Mouse (Mus musculus) testis, adult 2 months (tissue): ENCODE data around the gene Upb1. TPM values are rescaled to one million over a fixed set of nuclear protein-coding genes. Genes with fewer than 3 reads are reported as not detected.
A peak's percentile ranks its signal among the peaks of the same experiment; 100 is the strongest.
"Not testable (repeated sequence)": the region's sequence is repeated elsewhere in the genome, so short reads cannot be mapped to it uniquely, and the experiment has no call there.

Source experiments
- H3K27ac ChIP-seq: fragments of 200-500 bp; 2 replicates; pipeline ENCODE4 v1.5.1; 2012; ENCODE audit warnings: low read depth, low read length; ENCODE audit not compliant: control insufficient read depth, insufficient read depth
- H3K27me3 ChIP-seq: fragments of 200-500 bp; 2 replicates; pipeline ENCODE4 v1.6.1; 2012; ENCODE audit warnings: mild to moderate bottlenecking, low read length, moderate library complexity; ENCODE audit not compliant: control insufficient read depth, insufficient read depth
- H3K36me3 ChIP-seq: fragments of 200-500 bp; 2 replicates; pipeline ENCODE4 v1.6.1; 2012; ENCODE audit warnings: mild to moderate bottlenecking, low read length; ENCODE audit not compliant: control insufficient read depth, insufficient read depth
- H3K4me1 ChIP-seq: fragments of 200-500 bp; 2 replicates; pipeline ENCODE4 v1.6.1; 2012; ENCODE audit warnings: low read length; ENCODE audit not compliant: control insufficient read depth, insufficient read depth
- H3K4me3 ChIP-seq: fragments of 200-500 bp; 2 replicates; pipeline ENCODE4 v1.5.1; 2012; ENCODE audit warnings: low read depth, mild to moderate bottlenecking, low read length, moderate library complexity, mixed read lengths; ENCODE audit not compliant: control insufficient read depth
- CTCF ChIP-seq: fragments of 200-500 bp; IDR thresholded peaks from 2 replicates; pipeline ENCODE4 v1.5.1; 2012; ENCODE audit warnings: low read depth, mild to moderate bottlenecking, inconsistent platforms, low read length, moderate library complexity; ENCODE audit not compliant: control insufficient read depth, insufficient read depth, insufficient replicate concordance
- POLR2A ChIP-seq: fragments of 200-500 bp; IDR thresholded peaks from 2 replicates; pipeline ENCODE4 v1.6.1; 2012; ENCODE audit warnings: low read depth, mild to moderate bottlenecking, inconsistent platforms, low read length, moderate library complexity; ENCODE audit not compliant: control insufficient read depth
- polyA plus RNA-seq: library from polyadenylated mRNA; depleted of rRNA; stranded (reverse); fragments of >200 nt; gene quantifications from 2 replicates; pipeline ENCODE4 v1.2.3, GENCODE M21; 2012

The Upb1 gene
- polyA plus RNA-seq, 1 experiment, result 0.20 TPM

DNA sequence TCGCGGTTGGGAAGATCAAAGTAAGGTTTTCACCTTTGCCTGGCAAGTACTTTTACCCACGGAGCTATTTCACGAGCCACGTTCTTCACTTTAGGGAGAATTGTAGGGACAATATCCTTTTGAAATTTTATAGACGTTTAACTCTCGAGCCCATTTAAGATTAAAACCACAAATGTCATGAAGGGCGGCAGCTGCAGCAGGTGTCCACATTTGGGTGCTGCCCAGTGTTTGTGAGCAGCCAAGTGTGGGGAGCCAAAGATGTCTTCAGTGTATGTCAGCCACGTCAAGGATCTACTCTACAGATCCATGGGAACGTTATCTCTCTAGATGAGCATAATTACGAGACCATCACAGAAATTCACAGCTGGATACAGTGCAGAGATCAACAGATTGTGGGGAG, 46.6 kb downstream of the Upb1 start:
- peak overlapping the region; percentile 87 for H3K4me3 ChIP-seq
- H3K36me3 ChIP-seq, result no peaks in the 10 kb centered on the region
- TF ChIP-seq POLR2A, result no peak
- TF ChIP-seq CTCF, result no peak
- H3K4me1 ChIP-seq, result peaks cover 25% of the 10 kb centered on the region
- H3K27me3 ChIP-seq, result no peaks in the 10 kb centered on the region
- no peak overlapping the region for H3K27ac ChIP-seq

DNA sequence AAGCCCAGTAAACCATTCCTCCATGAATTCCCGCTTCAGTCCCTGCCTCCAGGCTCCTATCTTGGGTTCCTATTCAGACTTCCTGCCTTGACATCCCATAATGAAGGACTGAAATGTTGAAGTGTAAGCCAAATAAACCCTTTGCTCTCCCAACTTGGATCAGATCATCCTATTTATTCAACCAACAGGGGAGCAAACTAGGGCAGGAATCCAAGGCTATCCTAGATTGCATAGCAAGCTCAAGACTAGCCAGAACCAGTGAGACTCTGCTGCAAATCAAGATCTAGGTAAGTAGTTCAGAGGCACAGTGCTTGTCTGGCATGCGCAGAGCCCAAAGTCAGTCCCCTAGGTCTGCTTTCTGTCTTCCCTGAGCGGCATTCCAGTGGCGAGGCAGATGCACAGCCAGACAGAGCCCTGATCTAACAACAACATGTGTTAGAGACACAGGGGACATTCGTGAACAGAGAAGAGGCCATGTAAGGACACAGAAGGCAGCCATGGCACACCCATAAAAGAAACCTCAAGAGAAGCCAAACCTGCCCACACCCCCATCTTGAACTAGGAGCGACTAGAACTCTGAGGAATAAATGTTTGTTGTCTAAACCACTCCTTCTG, 48.0 kb downstream of the Upb1 start:
- Histone ChIP-seq H3K27me3 (no peaks in the 10 kb centered on the region), H3K4me1 (peaks cover 20% of the 10 kb centered on the region), H3K36me3 (no peaks in the 10 kb centered on the region), H3K27ac (peak overlapping the region; percentile 24; the same call in 1 of the 2 replicates), H3K4me3 (peak overlapping the region; percentile 82)
- TF ChIP-seq POLR2A (peak; percentile 20; the same call in 1 of the 2 replicates), CTCF (no peak)

DNA sequence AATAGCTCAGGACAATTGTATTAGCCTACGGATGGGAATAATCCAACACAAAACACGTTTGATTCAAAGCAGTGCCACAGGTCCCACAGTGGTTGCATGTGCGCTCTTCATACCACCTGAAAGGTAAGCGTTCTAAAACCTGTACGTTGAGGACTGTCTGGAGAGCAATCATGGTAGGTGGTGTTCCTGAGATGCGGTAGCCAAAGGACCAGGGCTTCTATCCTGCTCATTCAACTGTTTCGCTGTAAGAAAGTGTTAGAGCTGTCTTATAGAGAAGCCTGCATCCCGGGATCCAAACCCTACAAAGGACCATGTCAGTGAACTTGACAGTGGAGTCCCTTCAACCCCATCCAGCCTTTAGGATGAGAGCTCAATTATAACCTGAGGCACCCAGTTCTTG, 49.4 kb downstream of the Upb1 start:
- Histone ChIP-seq H3K27ac (no peak overlapping the region), H3K36me3 (no peaks in the 10 kb centered on the region), H3K4me3 (no peak overlapping the region), H3K27me3 (no peaks in the 10 kb centered on the region), H3K4me1 (peaks cover 9% of the 10 kb centered on the region)
- TF ChIP-seq CTCF (no peak), POLR2A (no peak)

DNA sequence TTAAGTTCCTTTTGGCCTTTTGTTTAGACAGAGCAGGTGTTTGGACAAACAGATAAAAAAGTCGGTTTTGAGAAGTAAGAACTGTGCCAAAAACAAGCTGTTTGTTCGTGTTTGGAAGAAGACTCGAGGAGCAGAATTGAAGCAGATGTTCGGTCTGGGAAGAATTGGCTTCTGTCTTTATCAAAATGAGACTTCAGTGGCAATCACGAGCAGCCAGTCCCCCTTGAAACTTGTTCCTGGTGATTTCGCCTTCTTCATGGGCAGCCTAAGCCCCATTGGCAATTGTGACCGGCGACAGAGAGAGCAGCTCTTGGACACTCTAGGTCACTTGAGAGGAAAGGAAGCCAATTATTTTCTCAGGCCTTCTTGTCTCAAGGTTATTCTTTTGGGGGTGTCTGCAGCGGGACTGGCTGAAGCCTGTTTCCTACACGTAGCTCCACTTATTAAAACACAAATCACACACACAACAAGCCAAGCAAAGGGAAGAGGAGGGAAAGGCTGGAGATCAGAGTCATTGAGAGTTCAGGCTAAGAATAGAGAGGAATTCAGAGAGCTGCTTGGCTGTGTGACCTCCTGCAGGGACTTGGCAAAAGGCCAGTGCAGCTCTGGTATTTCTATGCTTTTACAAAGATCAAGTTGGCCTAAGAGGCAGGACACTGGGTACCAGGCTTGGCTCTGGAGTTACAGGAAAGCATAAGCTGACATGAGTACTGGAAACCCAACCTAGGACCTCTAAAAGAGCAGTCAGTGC, 50.3 kb downstream of the Upb1 start:
- H3K4me1 ChIP-seq, result peaks cover 11% of the 10 kb centered on the region
- no peak overlapping the region for H3K4me3 ChIP-seq
- no peak overlapping the region for H3K27ac ChIP-seq
- no peaks in the 10 kb centered on the region for H3K27me3 ChIP-seq
- H3K36me3 ChIP-seq, result no peaks in the 10 kb centered on the region
- no peak for TF ChIP-seq CTCF
- TF ChIP-seq POLR2A, result no peak

DNA sequence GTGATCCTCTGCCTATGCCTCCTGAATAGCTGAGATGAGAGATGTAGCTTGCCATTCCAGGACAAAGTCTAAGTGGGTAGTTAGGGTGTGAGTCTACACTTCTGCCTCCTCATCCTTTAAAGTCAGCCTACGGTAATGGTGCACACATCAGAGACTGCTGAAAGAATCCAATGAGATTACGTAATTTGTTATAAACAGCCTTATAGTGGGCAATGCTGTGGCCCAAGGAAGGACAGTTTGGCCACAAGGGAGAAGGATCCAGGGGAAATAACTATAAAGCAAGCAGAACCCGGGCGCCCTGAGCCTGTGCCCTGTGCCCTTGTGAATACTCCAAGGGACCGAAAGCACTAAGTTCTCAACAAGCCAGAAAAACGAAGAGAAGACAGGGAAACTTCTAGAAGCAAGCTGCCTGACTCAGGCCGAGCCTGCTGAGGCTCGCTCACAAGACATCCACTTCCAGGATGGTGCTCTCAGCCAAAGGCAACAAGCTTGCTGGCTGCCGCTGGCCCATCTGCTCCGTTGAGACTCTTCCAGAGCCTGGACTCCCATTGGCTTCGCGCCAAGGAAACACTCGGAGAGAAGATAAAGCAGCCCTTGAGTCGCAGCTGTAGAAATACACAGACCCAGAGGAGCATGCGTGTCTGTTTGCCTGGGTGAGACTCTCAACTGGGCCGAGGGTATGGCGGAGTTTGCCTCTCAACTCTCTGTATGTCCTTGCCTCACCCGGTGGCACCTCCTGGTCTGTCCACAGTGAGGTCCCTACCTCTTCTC, 55.3 kb downstream of the Upb1 start:
- H3K27me3 ChIP-seq, H3K4me3 ChIP-seq, H3K27ac ChIP-seq, H3K4me1 ChIP-seq, H3K36me3 ChIP-seq: not testable (repeated sequence)

DNA sequence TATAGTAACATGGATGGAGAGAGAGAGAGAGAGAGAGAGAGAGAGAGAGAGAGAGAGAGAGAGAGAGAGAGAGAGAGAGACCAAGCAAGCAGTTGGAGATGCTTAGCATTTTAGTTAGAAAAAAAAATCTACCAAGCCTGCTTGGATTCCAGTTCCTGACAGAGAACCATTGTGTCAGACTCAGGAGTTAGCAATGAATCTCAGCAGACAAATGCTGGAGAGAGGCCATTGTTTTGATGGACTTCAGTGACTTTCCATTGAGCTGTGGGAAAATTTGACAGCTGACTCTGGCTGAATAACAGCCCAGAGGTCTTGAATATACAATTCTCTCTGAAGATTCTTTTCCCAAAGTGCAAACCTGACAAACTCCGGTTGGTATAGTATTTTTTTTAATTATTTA, 56.9 kb downstream of the Upb1 start:
- Histone ChIP-seq H3K4me3 (no peak overlapping the region), H3K4me1 (peaks cover 4% of the 10 kb centered on the region; the same call in 1 of the 2 replicates), H3K36me3 (no peaks in the 10 kb centered on the region), H3K27me3 (no peaks in the 10 kb centered on the region), H3K27ac (no peak overlapping the region)
- TF ChIP-seq CTCF (no peak), POLR2A (no peak)

DNA sequence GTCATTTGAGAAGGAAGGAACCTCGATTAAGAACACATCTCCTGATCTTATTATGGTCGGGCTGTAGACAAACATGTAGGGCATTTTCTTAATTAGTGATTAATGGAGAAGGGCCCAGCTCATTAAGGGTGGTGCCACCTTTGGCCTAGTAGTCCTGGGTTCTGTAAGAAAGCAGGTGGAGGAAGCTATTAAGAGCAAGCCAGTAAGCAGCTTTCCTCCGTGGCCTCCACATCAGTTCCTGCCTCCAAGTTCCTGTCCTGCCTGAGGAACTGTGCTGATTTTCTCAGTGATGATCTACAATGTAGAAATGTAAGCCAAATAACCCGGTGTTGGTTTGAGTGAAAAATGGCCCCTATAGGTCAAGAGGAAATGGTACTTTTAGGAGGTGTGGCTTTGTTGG, 57.4 kb downstream of the Upb1 start:
- no peaks in the 10 kb centered on the region for H3K27me3 ChIP-seq
- TF ChIP-seq CTCF (no peak), POLR2A (no peak)
- no peaks in the 10 kb centered on the region for H3K36me3 ChIP-seq
- peaks cover 4% of the 10 kb centered on the region; the same call in 1 of the 2 replicates for H3K4me1 ChIP-seq
- no peak overlapping the region for H3K4me3 ChIP-seq
- no peak overlapping the region for H3K27ac ChIP-seq
